ENCODE assay signal across 11 mouse cellular contexts in genomic region chr2:60720205-60720604, GRCm38 (mm10). TPM values are rescaled to one million over a fixed set of nuclear protein-coding genes. Genes with fewer than 3 reads are reported as not detected.
DNase-seq lines count a peak whose midpoint lies in the region; ATAC-seq and TF ChIP-seq lines count a peak whose summit lies in the region.
"Had no signal": no experiment of that assay in that cellular context is flagged by ENCODE, and none has a peak within 500 bp of the region (broad histone marks: within the 10 kb centered on the region; RNA-seq: fewer than 3 reads in every experiment).

No protein-coding gene starts in this region.

- H3K4me3 ChIP-seq in heart, embryonic 14.5 days (ENCODE audit: control insufficient read depth in 1 of 2, insufficient read depth in 1 of 2, low read depth in 1 of 2, low read length in 2 of 2): no peak overlapping the region
- H3K4me3 ChIP-seq in hindbrain, embryonic 11.5 days (ENCODE audit: low read depth, low read length): no peak overlapping the region
- no peak overlapping the region for H3K4me3 ChIP-seq in left cerebral cortex, adult 2 months
- H3K4me3 ChIP-seq: embryonic facial prominence, embryonic 13.5 days had no signal

- H3K4me1 ChIP-seq in heart, embryonic 14.5 days (ENCODE audit: control insufficient read depth in 2 of 2, insufficient read depth in 2 of 2, low read length in 2 of 2): peaks cover 18 to 21% of the 10 kb centered on the region in 2 experiments
- H3K4me1 ChIP-seq in hindbrain, embryonic 11.5 days (replicated peaks; ENCODE audit: control insufficient read depth, insufficient read depth, low read length): no peaks in the 10 kb centered on the region

- 50% methylated on average over 8 of the region's 8 CpGs for WGBS in heart, embryonic 14.5 days
- 81% methylated on average over 8 of the region's 8 CpGs for WGBS in hindbrain, embryonic 11.5 days

- H3K27me3 ChIP-seq in heart, embryonic 14.5 days (ENCODE audit: control insufficient read depth, insufficient read depth, low read length): no peaks in the 10 kb centered on the region
- H3K27me3 ChIP-seq in hindbrain, embryonic 11.5 days (ENCODE audit: control insufficient read depth, insufficient read depth, low read length): no peaks in the 10 kb centered on the region
- H3K27me3 ChIP-seq: embryonic facial prominence, embryonic 13.5 days had no signal

- ATAC-seq in heart, embryonic 14.5 days (ENCODE audit: insufficient number of reproducible peaks, insufficient read depth, low FRiP score, low read depth): peak; percentile 80
- no peak for ATAC-seq in hindbrain, embryonic 11.5 days (ENCODE audit: low FRiP score)

- intact Hi-C loops in left cerebral cortex, adult 2 months (cut with DNase I): loop anchor here (2.0 to 5.0 kb wide), 3 partner anchors 242 to 735 kb away; partner anchors contain the start of gene Rbms1
- intact Hi-C loops in left cerebral cortex, postnatal 10 days (cut with DNase I): loop anchor here (2.0 kb wide), 1 partner anchor 735 kb away; no protein-coding TSS in a partner anchor

- peak; percentile 25 for DNase-seq in 416B (ENCODE audit: low read depth)
- DNase-seq in adrenal gland, postnatal 14 days: peak; percentile 64
- DNase-seq in kidney, postnatal 25 days: peak; percentile 78 to 93
- DNase-seq in hindbrain, embryonic 11.5 days (ENCODE audit: low spot score): no peak
- no peak for DNase-seq in left cerebral cortex, adult 2 months (ENCODE audit: extremely low spot score in 1 of 2, low spot score in 2 of 2)
- no peak for DNase-seq in left cerebral cortex, postnatal 10 days (ENCODE audit: extremely low spot score in 1 of 2, low spot score in 2 of 2)

- no peaks in the 10 kb centered on the region for H3K36me3 ChIP-seq in heart, embryonic 14.5 days (ENCODE audit: control insufficient read depth, insufficient read depth, low read length)
- no peaks in the 10 kb centered on the region for H3K36me3 ChIP-seq in hindbrain, embryonic 11.5 days (ENCODE audit: control insufficient read depth, insufficient read depth, low read length)
- H3K36me3 ChIP-seq: embryonic facial prominence, embryonic 13.5 days; G1E had no signal

- 0 out of 2 replicates have a peak overlapping the region, but pooled peaks have one; percentile 30 for H3K9ac ChIP-seq in heart, embryonic 14.5 days (ENCODE audit: low read length)
- H3K9ac ChIP-seq in hindbrain, embryonic 11.5 days (ENCODE audit: low read depth, low read length): no peak overlapping the region
- H3K9ac ChIP-seq: embryonic facial prominence, embryonic 13.5 days; hindbrain, embryonic 14.5 days had no signal

- no peak for TF ChIP-seq CTCF in left cerebral cortex, adult 2 months (IDR thresholded peaks at IDR 0.05)

- H3K9me3 ChIP-seq in heart, embryonic 14.5 days (ENCODE audit: control insufficient read depth, low read length): no peaks in the 10 kb centered on the region
- no peaks in the 10 kb centered on the region for H3K9me3 ChIP-seq in hindbrain, embryonic 11.5 days (ENCODE audit: control insufficient read depth, low read length)
- H3K9me3 ChIP-seq: embryonic facial prominence, embryonic 13.5 days; G1E had no signal

- peak overlapping the region; percentile 23; the same call in 1 of the 2 replicates for H3K4me2 ChIP-seq in heart, embryonic 14.5 days (ENCODE audit: low read length)
- H3K4me2 ChIP-seq in hindbrain, embryonic 11.5 days (replicated peaks; ENCODE audit: low read depth, low read length): no peak overlapping the region
- H3K4me2 ChIP-seq: embryonic facial prominence, embryonic 13.5 days; hindbrain, embryonic 14.5 days had no signal

- peak overlapping the region; percentile 81 to 84 for H3K27ac ChIP-seq in heart, embryonic 14.5 days (replicated peaks in 1 of 2; ENCODE audit: control insufficient read depth in 1 of 2, insufficient read depth in 1 of 2, low read depth in 2 of 2, low read length in 2 of 2)
- H3K27ac ChIP-seq in hindbrain, embryonic 11.5 days (ENCODE audit: low read depth, low read length): no peak overlapping the region
- H3K27ac ChIP-seq in left cerebral cortex, adult 2 months: no peak overlapping the region
- H3K27ac ChIP-seq: embryonic facial prominence, embryonic 13.5 days; hindbrain, embryonic 14.5 days had no signal

RNA-seq across cellular contexts. Expression of gene Itgb6, which starts 2.2 kb away (rescaled TPM):
- not detected in 2 replicates for total RNA-seq in adrenal gland, postnatal 14 days (2021)
- 0.32 and 0.41 TPM in 2 replicates for polyA plus RNA-seq in heart, embryonic 14.5 days (2014; fragmentation: Nextera tagmentation; extraction: Ambion mirVana)
- polyA plus RNA-seq in hindbrain, embryonic 11.5 days (2014; fragmentation: Nextera tagmentation; extraction: Ambion mirVana): 0.45 and 0.71 TPM in 2 replicates
- total RNA-seq in left cerebral cortex, adult 2 months (2021): not detected
- under 1 TPM in 1 of 2 experiments, not detected in 1; 0.14 TPM for total RNA-seq in left cerebral cortex, postnatal 10 days (2021)
- polyA plus RNA-seq: G1E; hindbrain, embryonic 14.5 days; liver, adult 2 months had no signal

Comparison
In these comparisons a context has a peak if more than half of its experiments do, and no peak if none do; other contexts are left out.
1. DNase-seq: peak in 416B (single experiment), adrenal gland, postnatal 14 days (single experiment) and kidney, postnatal 25 days (2 of 2); none in hindbrain, embryonic 11.5 days (single experiment), left cerebral cortex, adult 2 months (0 of 2) and left cerebral cortex, postnatal 10 days (0 of 2).
2. H3K27ac ChIP-seq: peak in heart, embryonic 14.5 days (2 of 2); none in hindbrain, embryonic 11.5 days (single experiment) and left cerebral cortex, adult 2 months (single experiment).